Mouse (Mus musculus): ENCODE measurements at regions not wholly inside any gene's neighbourhood (a gene's known extent, or its start where the extent isn't known, plus 50 kb on each side); places are given as distances from the start of the nearest gene placed in this dataset.
"Not testable (repeated sequence)": the region's sequence is repeated elsewhere in the genome, so short reads cannot be mapped to it uniquely, and the experiment has no call there.

GRCm38 (mm10) chr10:117567379-117568137 lies 61.7 kb upstream of the Cpm start:
- no peak for DNase-seq

GRCm38 (mm10) chr10:117566648-117567378 lies 62.5 kb upstream of the Cpm start:
- no peak for DNase-seq

- DNase-seq: no peak
Observed at GRCm38 (mm10) chr10:117566204-117566603, 63.1 kb upstream of the Cpm start.

- no peak for DNase-seq
Observed at GRCm38 (mm10) chr10:117565529-117566086, 63.7 kb upstream of the Cpm start.

- DNase-seq: no peak
Observed at GRCm38 (mm10) chr10:117565110-117565509, 64.2 kb upstream of the Cpm start.

- DNase-seq: no peak
Observed at GRCm38 (mm10) chr10:117564118-117565040, 64.9 kb upstream of the Cpm start.

- DNase-seq: no peak
Observed at GRCm38 (mm10) chr10:117563429-117564117, 65.7 kb upstream of the Cpm start.

GRCm38 (mm10) chr10:117562850-117563248 lies 66.5 kb upstream of the Cpm start:
- not testable (repeated sequence) for DNase-seq

GRCm38 (mm10) chr10:117561909-117562849 lies 67.1 kb upstream of the Cpm start:
- no peak for DNase-seq

GRCm38 (mm10) chr10:117561279-117561820 lies 68.0 kb upstream of the Cpm start:
- DNase-seq: no peak

GRCm38 (mm10) chr10:117560396-117561278 lies 68.7 kb upstream of the Cpm start:
- no peak for DNase-seq

- no peak for DNase-seq
Observed at GRCm38 (mm10) chr10:117559615-117560395, 69.5 kb upstream of the Cpm start.

GRCm38 (mm10) chr10:117558891-117559614 lies 70.2 kb upstream of the Cpm start:
- no peak for DNase-seq

- DNase-seq: no peak
Observed at GRCm38 (mm10) chr10:117558292-117558800, 71.0 kb upstream of the Cpm start.

- no peak for DNase-seq
Observed at GRCm38 (mm10) chr10:117557666-117558065, 71.6 kb upstream of the Cpm start.

- no peak for DNase-seq
Observed at GRCm38 (mm10) chr10:117556851-117557542, 72.3 kb upstream of the Cpm start.

Measured in cerebellum, adult 11-12 months (tissue).